Mouse (Mus musculus) lung, postnatal 36 days (tissue): ENCODE results near the gene Srpk1.

Experiments used
- DNase-seq: peaks from one replicate; pipeline ENCODE4 v3.0.0; 2022; ENCODE audit warnings: mixed read lengths

The Srpk1 gene

GRCm38 (mm10) chr17:28553040-28553793 is 69.3 kb downstream of the Srpk1 start:
- peak; percentile 89 for DNase-seq

- no peak for DNase-seq
These were observed 73.4 kb downstream of the Srpk1 start, which contains the start of gene Clpsl2 for GRCm38 (mm10) chr17:28549111-28549510. TSS of gene Clpsl2 (plus strand) at chr17:28549411.

- no peak for DNase-seq
These were observed 74.0 kb downstream of the Srpk1 start for GRCm38 (mm10) chr17:28548550-28548949.

- peak; percentile 48 for DNase-seq
These were observed 75.6 kb downstream of the Srpk1 start for GRCm38 (mm10) chr17:28546925-28547324.

GRCm38 (mm10) chr17:28537881-28538280 is 84.6 kb downstream of the Srpk1 start:
- DNase-seq, result no peak
